Mouse (Mus musculus) neutrophil, adult 65 days (primary cell): ENCODE results near the gene Slc9a5. TPM values are rescaled to one million over a fixed set of nuclear protein-coding genes. Genes with fewer than 3 reads are reported as not detected.

Experiments
- total RNA-seq: library from RNA; stranded (reverse); gene quantifications from 2 replicates; pipeline ENCODE4 v1.2.4, GENCODE M21; 2023

The Slc9a5 gene
- 1.2 and 2.2 TPM in 2 replicates for total RNA-seq

DNA sequence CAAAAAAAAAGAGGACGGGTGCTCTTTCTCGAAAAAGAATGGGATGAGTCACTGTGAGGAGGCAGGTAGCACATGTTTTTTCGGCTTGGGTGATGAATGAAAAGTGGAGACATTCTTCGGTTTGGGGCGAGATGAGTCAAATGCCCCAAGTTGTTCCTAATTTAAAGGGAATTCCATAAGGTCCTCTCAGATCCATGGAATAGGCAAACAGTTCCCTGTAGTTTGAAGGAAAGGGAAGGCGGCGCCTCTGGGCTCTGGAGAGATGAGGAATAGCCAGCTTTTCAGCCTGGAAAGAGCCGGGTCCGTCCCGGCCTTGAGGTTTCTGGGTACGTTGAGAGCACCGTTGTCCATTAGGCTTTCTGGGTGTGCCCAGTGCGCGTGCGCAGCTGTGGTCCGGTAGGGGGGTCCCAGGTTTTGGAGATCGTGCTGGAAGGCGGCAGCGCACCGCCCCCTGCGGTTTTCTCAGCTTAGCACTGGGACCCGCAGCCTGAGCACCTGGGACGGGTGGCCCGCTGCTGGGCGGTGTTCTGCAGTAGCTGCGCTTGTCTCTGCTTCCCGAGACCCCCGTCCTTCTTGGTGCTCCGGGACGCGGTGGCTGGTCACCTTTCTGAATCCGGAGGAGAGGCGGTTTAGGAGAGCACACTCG lies at the start of gene Slc9a5:
Slc9a5 (plus strand) TSS at position 394 of the 646 bp plus-strand sequence.

GRCm38 (mm10) chr8:105305211-105306145 lies 43.2 kb upstream of the Slc9a5 start, which contains the start of gene Elmo3:
Gene Elmo3, plus strand, starts transcription at chr8:105305601.

DNA sequence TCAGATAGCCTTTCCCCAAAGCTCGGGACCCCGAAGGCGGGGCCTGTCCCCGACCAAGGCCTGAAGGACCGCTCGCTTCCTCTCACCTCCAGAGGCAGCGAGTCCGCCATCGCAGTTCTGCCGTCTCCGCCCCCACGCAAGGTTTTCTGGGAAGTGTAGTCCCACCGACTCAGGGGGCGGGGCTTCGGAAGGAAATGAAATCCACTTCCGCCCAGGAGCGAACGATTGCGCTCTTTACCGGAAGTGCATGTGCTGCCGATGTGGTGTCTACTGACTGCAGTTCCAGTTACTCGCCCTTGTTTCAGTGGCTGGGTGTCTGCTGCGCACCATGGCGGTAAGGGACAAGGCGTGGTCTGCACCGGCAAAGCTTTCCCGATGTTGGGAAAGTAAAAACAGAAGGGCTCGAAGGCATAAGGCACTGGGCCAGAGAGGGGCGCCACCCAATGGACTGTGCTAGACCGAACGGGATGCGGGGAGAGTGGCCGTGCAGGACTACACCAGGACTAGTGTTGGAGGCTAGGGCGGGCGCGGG lies 22.4 kb upstream of the Slc9a5 start, which contains the start of the genes Lrrc29 and Tmem208:
Lrrc29 (minus strand) TSS at position 138 of the 532 bp plus-strand sequence.
Tmem208 (plus strand) TSS at position 214 of the 532 bp plus-strand sequence.

GRCm38 (mm10) chr8:105347428-105348221 lies 1.0 kb upstream of the Slc9a5 start, which contains the start of gene Fhod1:
Gene Fhod1, minus strand, starts transcription at chr8:105347953.

GRCm38 (mm10) chr8:105373032-105373431 lies 24.4 kb downstream of the Slc9a5 start, which contains the start of gene Plekhg4:
Gene Plekhg4, plus strand, starts transcription at chr8:105373274.

GRCm38 (mm10) chr8:105413391-105413790 lies 64.7 kb downstream of the Slc9a5 start, which contains the start of the genes Kctd19 and Lrrc36:
Gene Kctd19, minus strand, starts transcription at chr8:105413502.
Gene Lrrc36, plus strand, starts transcription at chr8:105413571.

Other genes starting within 250 kb of the Slc9a5 start
- gene Ces4a, start 217.0 kb upstream of the Slc9a5 start, total RNA-seq: not detected in 2 replicates
- gene Cbfb, start 178.2 kb upstream of the Slc9a5 start, total RNA-seq: 62.9 and 82.1 TPM in 2 replicates
- gene D230025D16Rik, start 123.7 kb upstream of the Slc9a5 start, total RNA-seq: 39.6 and 54.8 TPM in 2 replicates
- 0.50 and 0.95 TPM in 2 replicates for gene B3gnt9, start 93.7 kb upstream of the Slc9a5 start, total RNA-seq
- gene Tradd, start 84.2 kb upstream of the Slc9a5 start, total RNA-seq: 19.4 and 27.8 TPM in 2 replicates
- gene Fbxl8, start 84.2 kb upstream of the Slc9a5 start, total RNA-seq: 3.3 and 4.7 TPM in 2 replicates
- gene Hsf4, start 79.0 kb upstream of the Slc9a5 start, total RNA-seq: not detected in 2 replicates
- gene Nol3, start 72.7 kb upstream of the Slc9a5 start, total RNA-seq: not detected in 2 replicates
- 0.63 and 0.95 TPM in 2 replicates for gene 4931428F04Rik, start 59.0 kb upstream of the Slc9a5 start, total RNA-seq
- gene Exoc3l, start 52.7 kb upstream of the Slc9a5 start, total RNA-seq: 0.32 and 0.59 TPM in 2 replicates
- gene E2f4, start 51.2 kb upstream of the Slc9a5 start, total RNA-seq: 40.5 and 43.1 TPM in 2 replicates
- 0.68 and 0.98 TPM in 2 replicates for gene Elmo3, start 43.2 kb upstream of the Slc9a5 start, total RNA-seq
- 6.1 and 7.4 TPM in 2 replicates for gene Lrrc29, start 22.6 kb upstream of the Slc9a5 start, total RNA-seq
- 22.7 and 23.8 TPM in 2 replicates for gene Tmem208, start 22.5 kb upstream of the Slc9a5 start, total RNA-seq
- 64.1 and 65.5 TPM in 2 replicates for gene Fhod1, start 890 bp upstream of the Slc9a5 start, total RNA-seq
- gene Plekhg4, start 24.4 kb downstream of the Slc9a5 start, total RNA-seq: 0.73 and 1.3 TPM in 2 replicates
- 0.32 and 1.1 TPM in 2 replicates for gene Kctd19, start 64.7 kb downstream of the Slc9a5 start, total RNA-seq
- not detected in 2 replicates for gene Lrrc36, start 64.7 kb downstream of the Slc9a5 start, total RNA-seq
- 14.4 and 17.1 TPM in 2 replicates for gene Tppp3, start 122.7 kb downstream of the Slc9a5 start, total RNA-seq
- gene Zdhhc1, start 148.1 kb downstream of the Slc9a5 start, total RNA-seq: 1.4 and 2.3 TPM in 2 replicates
- gene Hsd11b2, start 169.9 kb downstream of the Slc9a5 start, total RNA-seq: not detected in 2 replicates
- gene Atp6v0d1, start 217.2 kb downstream of the Slc9a5 start, total RNA-seq: 171 and 179 TPM in 2 replicates